In the genomic region with DNA sequence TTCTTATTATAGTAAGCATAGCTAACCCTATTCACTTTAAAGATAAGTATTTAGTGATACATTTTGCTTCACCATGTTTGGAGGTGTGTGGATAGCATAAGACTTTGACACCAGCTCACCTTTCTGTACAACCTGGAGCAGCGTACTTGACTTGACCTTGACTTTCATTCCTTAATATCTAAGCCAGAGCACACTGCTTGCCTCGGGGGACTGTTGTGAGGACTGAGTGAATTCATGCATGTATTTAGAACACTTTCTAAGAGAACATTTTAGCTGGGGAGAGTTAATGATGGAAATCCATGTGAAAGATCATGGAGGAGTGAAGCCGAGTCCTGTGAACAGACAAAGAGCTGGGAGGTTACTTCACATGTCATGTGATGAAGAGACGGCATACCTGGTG, we compare ENCODE assay signal across 17 mouse cellular contexts.
"Had no signal": no experiment of that assay in that cellular context is flagged by ENCODE, and none has a peak within 500 bp of the region (broad histone marks: within the 10 kb centered on the region; RNA-seq: fewer than 3 reads in every experiment).

No protein-coding gene starts in this region.

- ATAC-seq: inflammation-experienced regulatory T-cells, adult 6 months; intestine, postnatal 0 days; liver, postnatal 0 days; midbrain, embryonic 13.5 days had no signal

- H3K9ac ChIP-seq: limb, embryonic 12.5 days; liver, embryonic 13.5 days; liver, postnatal 0 days; lung, embryonic 15.5 days; midbrain, embryonic 13.5 days had no signal

- H3K27me3 ChIP-seq: limb, embryonic 12.5 days; liver, embryonic 13.5 days; lung, embryonic 15.5 days; midbrain, embryonic 13.5 days had no signal

- H3K4me3 ChIP-seq: limb, embryonic 12.5 days; liver, embryonic 13.5 days; lung, embryonic 15.5 days; midbrain, embryonic 13.5 days; myocyte had no signal

- H3K9me3 ChIP-seq: limb, embryonic 12.5 days; liver, embryonic 13.5 days; lung, embryonic 15.5 days; midbrain, embryonic 13.5 days had no signal

- H3K36me3 ChIP-seq: limb, embryonic 12.5 days; liver, embryonic 13.5 days; lung, embryonic 15.5 days had no signal

- H3K4me1 ChIP-seq: limb, embryonic 12.5 days; liver, embryonic 13.5 days; lung, embryonic 15.5 days; midbrain, embryonic 13.5 days had no signal

- H3K4me2 ChIP-seq: limb, embryonic 12.5 days; liver, embryonic 13.5 days; lung, embryonic 15.5 days; midbrain, embryonic 13.5 days had no signal

- DNase-seq: layer of hippocampus, adult 9-11 months; liver; liver, embryonic 13.5 days; liver, postnatal 0 days; lung, postnatal 14 days; retina, postnatal 1 day; right cerebral cortex, postnatal 4 days; spleen, adult 18-20 months; thymus, adult 2 months; thymus, postnatal 25 days had no signal

- H3K27ac ChIP-seq: limb, embryonic 12.5 days; liver, embryonic 13.5 days; lung, embryonic 15.5 days; macrophage; midbrain, embryonic 13.5 days had no signal
